Mouse (Mus musculus) mouse embryonic stem cell (cell line): Measurements from ENCODE around the gene Mst1.

Source experiments
- in situ Hi-C, 2 experiments: fragments of 300-500 bp; cut with MboI; formaldehyde crosslinking; loops; 1 replicate in 1 of 2; 3 replicates in 1 of 2; pipeline ENCODE4 v1.14.3; 2019 to 2020; ENCODE audit warnings: low sequenced_read_pairs in 2 of 2, low pct_unique_long_range_greater_than_20kb in 1 of 2, mixed read lengths in 1 of 2; ENCODE audit not compliant: unreplicated experiment in 1 of 2

The Mst1 gene

GRCm38 (mm10) chr9:108080168-108080567 is at the start of gene Mst1:
Mst1 (plus strand) TSS chr9:108080436.
- in situ Hi-C loops = no loop called here

GRCm38 (mm10) chr9:108032126-108032525 is 48.1 kb upstream of the Mst1 start:
- in situ Hi-C loops = no loop called here

GRCm38 (mm10) chr9:108035331-108036156 is 44.7 kb upstream of the Mst1 start:
- in situ Hi-C loops = no loop called here

- in situ Hi-C loops = no loop called here
These were observed 35.3 kb upstream of the Mst1 start for GRCm38 (mm10) chr9:108044751-108045492.

GRCm38 (mm10) chr9:108046582-108046981 is 33.7 kb upstream of the Mst1 start:
- in situ Hi-C loops = no loop called here

GRCm38 (mm10) chr9:108047601-108048565 is 32.4 kb upstream of the Mst1 start:
- in situ Hi-C loops = no loop called here

GRCm38 (mm10) chr9:108048566-108048955 is 31.7 kb upstream of the Mst1 start:
- in situ Hi-C loops = no loop called here

- in situ Hi-C loops = no loop called here
These were observed 31.2 kb upstream of the Mst1 start, which contains the start of gene Gmppb for GRCm38 (mm10) chr9:108049016-108049455. Gmppb (plus strand) TSS chr9:108049242.

GRCm38 (mm10) chr9:108049561-108050251 is 30.5 kb upstream of the Mst1 start:
- in situ Hi-C loops = no loop called here

- in situ Hi-C loops = no loop called here
These were observed 28.9 kb upstream of the Mst1 start for GRCm38 (mm10) chr9:108051184-108051930.

- in situ Hi-C loops = no loop called here
These were observed 28.4 kb upstream of the Mst1 start for GRCm38 (mm10) chr9:108051931-108052220.

- in situ Hi-C loops = no loop called here
These were observed 27.8 kb upstream of the Mst1 start for GRCm38 (mm10) chr9:108052411-108052810.

GRCm38 (mm10) chr9:108052885-108053664 is 27.2 kb upstream of the Mst1 start, which contains the start of gene Amigo3:
Amigo3 (plus strand) TSS chr9:108053159.
- in situ Hi-C loops = no loop called here

GRCm38 (mm10) chr9:108053665-108054225 is 26.5 kb upstream of the Mst1 start:
- in situ Hi-C loops = no loop called here

GRCm38 (mm10) chr9:108054331-108055040 is 25.8 kb upstream of the Mst1 start:
- in situ Hi-C loops = no loop called here

GRCm38 (mm10) chr9:108055061-108055460 is 25.2 kb upstream of the Mst1 start:
- in situ Hi-C loops = no loop called here
